Mouse (Mus musculus): ENCODE measurements at regions not wholly inside any gene's neighbourhood (a gene's known extent, or its start where the extent isn't known, plus 50 kb on each side); places are given as distances from the start of the nearest gene placed in this dataset.
"Not testable (repeated sequence)": the region's sequence is repeated elsewhere in the genome, so short reads cannot be mapped to it uniquely, and the experiment has no call there.

GRCm38 (mm10) chr6:103809986-103810341, 299.6 kb downstream of the Chl1 start:
- intact Hi-C loops (cut with DNase I; ENCODE audit: low total_unique reads) = no loop called here
- DNase-seq = no peak

DNA sequence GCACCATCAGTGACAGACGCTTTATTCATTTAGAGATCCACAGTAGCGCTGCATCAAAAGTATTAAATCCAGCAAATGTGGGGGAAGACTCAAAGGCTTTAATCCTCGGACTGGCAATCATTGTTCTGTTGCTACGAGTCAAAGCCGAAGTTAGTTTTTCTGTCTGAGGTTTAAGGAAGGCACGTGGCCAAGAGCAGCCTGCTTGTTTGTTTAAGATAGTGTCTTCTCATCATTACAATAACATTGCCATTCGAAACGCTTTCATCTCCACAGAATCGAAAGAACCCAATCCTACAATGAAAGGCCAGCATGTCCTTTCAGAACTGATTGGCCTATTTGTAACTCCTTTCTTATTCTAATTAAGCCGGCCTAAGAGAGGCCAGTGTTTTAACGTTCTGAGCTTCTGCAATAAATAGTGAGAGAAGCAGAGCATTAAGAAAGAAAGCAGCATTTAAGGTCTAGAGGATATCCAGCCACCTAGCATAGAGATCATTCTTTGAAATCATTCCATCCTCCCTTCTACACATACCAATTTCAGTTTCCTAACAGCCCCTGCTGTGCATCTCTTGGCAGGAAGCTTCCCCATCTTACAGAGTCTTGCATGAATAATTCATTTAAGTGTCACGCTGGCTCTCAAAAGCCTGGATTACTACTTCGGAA, 300.1 kb downstream of the Chl1 start:
- intact Hi-C loops (cut with DNase I; ENCODE audit: low total_unique reads) = no loop called here
- no peak for DNase-seq

DNA sequence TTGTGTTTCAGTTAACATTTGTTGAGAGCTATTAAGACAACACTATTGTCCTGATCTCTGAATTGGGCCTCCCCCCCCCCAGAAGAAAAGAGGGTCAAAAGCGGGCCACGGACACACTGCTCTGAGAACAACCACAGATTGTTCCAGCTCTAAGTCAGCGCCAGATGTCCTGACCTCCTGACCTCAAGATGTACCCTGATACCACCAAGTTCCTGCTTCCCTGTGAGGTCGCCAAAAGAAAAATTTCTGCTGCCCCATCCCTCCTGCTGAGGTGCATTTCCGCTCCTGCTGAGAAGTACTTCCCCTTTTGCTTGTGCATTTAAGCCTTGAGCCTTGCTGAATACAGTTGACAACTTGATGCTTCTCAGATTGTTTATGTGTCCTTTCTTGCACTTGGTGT, 306.0 kb downstream of the Chl1 start:
- intact Hi-C loops (cut with DNase I; ENCODE audit: low total_unique reads); DNase-seq: not testable (repeated sequence)

DNA sequence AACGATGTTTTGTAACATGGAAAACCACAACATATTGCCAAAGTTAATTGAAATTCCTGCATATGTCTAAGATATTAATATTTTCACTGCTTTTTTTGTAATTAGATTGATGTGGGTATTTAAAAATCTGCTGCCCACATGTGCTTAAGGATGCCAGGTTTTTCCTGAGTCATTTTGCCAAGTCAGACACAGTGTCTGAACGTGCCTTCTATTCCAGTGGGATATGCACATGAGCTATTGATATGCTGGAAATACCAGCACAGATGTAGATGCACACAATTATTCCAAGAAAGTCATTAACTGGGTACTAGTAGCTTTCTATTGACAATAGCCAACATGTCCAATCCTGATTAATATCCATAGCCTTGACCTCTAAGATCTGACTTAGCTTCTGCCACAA, 315.7 kb downstream of the Chl1 start:
- no peak for DNase-seq
- intact Hi-C loops (cut with DNase I; ENCODE audit: low total_unique reads) = no loop called here

- intact Hi-C loops (cut with DNase I; ENCODE audit: low total_unique reads) = no loop called here
- DNase-seq = no peak
Measured at GRCm38 (mm10) chr6:103827623-103828022, 317.2 kb downstream of the Chl1 start.

DNA sequence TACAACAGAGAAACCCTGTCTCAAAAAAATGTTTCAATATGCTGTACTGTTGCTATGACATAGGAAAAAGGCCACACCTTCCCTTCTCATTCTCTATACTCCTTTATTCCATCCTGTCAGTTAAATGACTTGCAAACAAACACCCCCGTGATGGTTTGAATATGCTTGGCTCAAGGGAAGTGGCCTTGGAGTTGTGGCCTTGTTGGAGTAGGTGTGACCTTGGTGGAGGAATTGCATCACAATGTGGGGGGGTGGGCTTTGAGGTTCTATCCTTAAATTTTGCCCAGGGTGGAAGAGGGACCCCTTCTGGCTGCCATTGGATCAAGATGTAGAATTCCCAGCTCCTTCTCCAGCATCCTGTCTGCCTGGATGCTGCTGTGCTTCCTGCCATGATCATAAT, 318.5 kb downstream of the Chl1 start:
- DNase-seq = no peak
- intact Hi-C loops (cut with DNase I; ENCODE audit: low total_unique reads) = no loop called here

GRCm38 (mm10) chr6:103832301-103832700, 321.9 kb downstream of the Chl1 start:
- intact Hi-C loops (cut with DNase I; ENCODE audit: low total_unique reads) = no loop called here
- no peak for DNase-seq

GRCm38 (mm10) chr6:103832808-103833207, 322.4 kb downstream of the Chl1 start:
- intact Hi-C loops (cut with DNase I; ENCODE audit: low total_unique reads) = no loop called here
- no peak for DNase-seq

GRCm38 (mm10) chr6:103833501-103834132, 323.2 kb downstream of the Chl1 start:
- DNase-seq = no peak
- intact Hi-C loops (cut with DNase I; ENCODE audit: low total_unique reads) = no loop called here

DNA sequence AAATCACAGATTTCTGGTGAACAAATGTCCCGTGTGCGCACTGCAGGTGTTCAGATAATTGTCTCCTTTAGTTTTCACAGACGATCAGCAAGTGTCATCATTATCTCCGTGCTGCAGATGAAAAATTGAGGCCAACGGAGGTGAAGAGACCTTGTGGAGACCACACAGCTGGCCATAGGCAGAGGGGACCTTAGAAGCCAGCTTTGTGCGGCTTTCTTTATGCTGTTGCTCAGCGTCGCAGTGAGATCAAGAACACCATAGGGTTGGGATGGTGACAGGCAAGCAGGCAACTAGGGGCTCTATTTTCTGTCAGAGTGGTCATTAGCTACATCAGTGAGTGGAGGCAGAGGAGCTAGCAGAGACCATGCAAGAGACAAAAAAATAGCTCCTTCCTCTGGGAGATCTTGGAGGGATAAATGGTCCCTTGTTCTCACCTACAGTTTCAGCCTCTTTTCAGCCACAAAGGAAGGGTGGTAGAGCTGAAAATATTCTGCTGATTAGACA, 324.4 kb downstream of the Chl1 start:
- no peak for DNase-seq
- intact Hi-C loops (cut with DNase I; ENCODE audit: low total_unique reads) = no loop called here

DNA sequence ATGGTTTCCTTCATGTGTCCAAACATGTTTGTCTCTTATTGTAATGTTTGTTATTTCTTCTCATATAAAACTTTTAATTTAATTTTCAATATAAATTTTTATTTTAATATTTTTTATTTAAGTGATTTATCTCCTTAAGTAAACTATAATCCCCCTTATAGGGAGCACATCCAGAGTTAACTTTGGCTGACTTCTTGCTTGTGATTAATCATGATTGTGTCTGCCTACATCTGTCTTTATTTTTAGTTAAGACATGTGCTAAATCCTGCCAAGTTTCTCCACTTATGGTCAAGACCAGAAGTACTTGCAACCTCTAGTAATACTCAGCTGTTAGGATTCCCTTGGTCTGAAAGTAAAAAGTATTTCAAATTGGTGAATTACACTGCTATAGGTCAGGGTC, 349.4 kb downstream of the Chl1 start:
- intact Hi-C loops (cut with DNase I; ENCODE audit: low total_unique reads) = no loop called here
- no peak for DNase-seq

DNA sequence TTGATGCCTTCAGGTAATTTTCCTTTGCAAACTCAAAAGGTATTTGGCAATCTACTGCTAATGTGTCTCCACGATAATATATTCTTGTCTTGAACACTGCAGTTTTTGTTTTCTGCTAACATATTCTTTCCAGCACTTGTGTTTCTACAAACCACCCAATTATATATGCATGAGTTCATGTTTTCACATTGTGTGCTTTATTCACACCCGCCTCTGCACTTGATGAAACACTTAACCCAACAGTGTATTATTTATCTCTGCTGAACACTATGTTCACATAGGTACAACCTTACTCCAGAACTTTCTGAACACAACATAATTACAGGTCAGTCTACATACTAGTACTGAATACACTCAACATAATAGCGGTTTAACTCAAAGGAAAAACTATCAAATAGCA, 383.1 kb downstream of the Chl1 start:
- intact Hi-C loops (cut with DNase I; ENCODE audit: low total_unique reads) = no loop called here
- no peak for DNase-seq

GRCm38 (mm10) chr6:103924504-103924903, 414.1 kb downstream of the Chl1 start:
- intact Hi-C loops (cut with DNase I; ENCODE audit: low total_unique reads) = no loop called here
- DNase-seq = no peak

DNA sequence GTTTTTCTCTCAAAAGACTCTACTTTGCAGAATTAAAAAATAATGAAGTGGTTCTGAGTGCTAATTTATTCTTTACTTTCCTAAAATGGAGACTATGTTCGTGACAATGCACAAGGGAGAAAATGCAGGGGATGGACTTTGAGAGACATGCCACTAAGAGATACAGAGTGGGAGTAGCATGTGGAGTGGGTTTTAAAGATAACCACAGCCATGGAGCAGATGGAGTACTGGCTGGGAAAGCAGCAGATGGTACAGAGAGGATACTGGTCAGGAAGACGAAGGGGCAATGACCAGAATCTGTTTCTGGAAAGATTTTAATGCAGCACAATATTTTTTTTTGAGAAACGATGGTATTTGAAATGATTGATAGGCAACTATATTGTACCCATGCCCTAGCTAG, 416.7 kb downstream of the Chl1 start:
- DNase-seq = no peak
- intact Hi-C loops (cut with DNase I; ENCODE audit: low total_unique reads) = no loop called here

GRCm38 (mm10) chr6:103940345-103940744, 430.0 kb downstream of the Chl1 start:
- intact Hi-C loops (cut with DNase I; ENCODE audit: low total_unique reads) = no loop called here
- DNase-seq = no peak

GRCm38 (mm10) chr6:103944361-103944760, 434.0 kb downstream of the Chl1 start:
- DNase-seq = no peak
- intact Hi-C loops (cut with DNase I; ENCODE audit: low total_unique reads) = no loop called here

- intact Hi-C loops (cut with DNase I; ENCODE audit: low total_unique reads) = no loop called here
Measured at GRCm38 (mm10) chr6:103947474-103947873, 437.1 kb downstream of the Chl1 start.

DNA sequence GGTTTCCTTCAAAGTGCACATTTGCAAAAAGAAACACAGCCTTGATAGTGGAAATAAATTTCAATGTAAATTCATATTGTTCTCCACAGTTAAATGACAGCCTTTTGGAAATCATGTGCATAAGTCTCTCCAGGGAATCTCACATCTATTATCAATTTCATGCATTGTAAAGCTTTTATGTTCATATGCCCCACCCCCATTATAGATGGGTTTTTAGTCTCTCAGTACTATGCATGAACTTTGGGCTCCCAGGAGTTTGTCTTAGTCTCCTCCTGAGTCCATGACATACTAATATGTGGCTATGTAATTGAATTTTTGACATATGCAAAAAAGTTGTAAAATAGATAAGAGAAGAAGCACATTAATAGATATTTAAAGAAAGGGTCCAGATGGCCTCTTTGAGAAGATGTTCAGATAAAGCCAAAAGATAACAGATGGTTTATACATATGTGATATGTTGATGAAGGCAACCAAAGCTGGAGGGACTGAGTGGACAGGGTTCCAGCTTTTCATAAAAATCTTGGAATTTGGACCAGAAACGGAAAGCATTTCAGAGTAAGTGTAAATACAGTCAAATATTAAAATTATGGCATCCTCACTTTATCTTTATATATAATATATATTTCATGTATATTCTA, 442.9 kb downstream of the Chl1 start:
- intact Hi-C loops (cut with DNase I; ENCODE audit: low total_unique reads) = loop anchor here (10.0 kb wide), 1 partner anchor 1432 kb away; no protein-coding TSS in a partner anchor
- DNase-seq = no peak

More at GRCm38 (mm10) chr6:103947474-103947873, 437.1 kb downstream of the Chl1 start:
- no peak for DNase-seq

- intact Hi-C loops (cut with DNase I; ENCODE audit: low total_unique reads) = loop anchor here (10.0 kb wide), 1 partner anchor 1426 kb away; no protein-coding TSS in a partner anchor
- DNase-seq = no peak
Measured at GRCm38 (mm10) chr6:103959002-103959401, 448.6 kb downstream of the Chl1 start.

GRCm38 (mm10) chr6:103967811-103968420, 457.5 kb downstream of the Chl1 start:
- intact Hi-C loops (cut with DNase I; ENCODE audit: low total_unique reads) = no loop called here
- DNase-seq = no peak

All from gastrocnemius, postnatal 14 days (tissue).